Mouse (Mus musculus) stomach, postnatal 0 days (tissue): Measurements from ENCODE around the gene Ppp2r2c. TPM values are rescaled to one million over a fixed set of nuclear protein-coding genes. Genes with fewer than 3 reads are reported as not detected.

ENCODE experiments used
- ATAC-seq: fragments of 200-750 bp; cut with Nextera tagmentation; 2 replicates; pipeline ENCODE4 v1.8.0; 2017; ENCODE audit not compliant: low FRiP score, low TSS enrichment
- DNase-seq: peaks from one replicate; pipeline ENCODE4 v3.0.0-alpha.2; 2016; ENCODE audit warnings: low spot score
- H3K27ac ChIP-seq: fragments of 300-500 bp; sonication (generic); replicated peaks from 2 replicates; pipeline ENCODE4 v1.5.1; 2014; ENCODE audit warnings: mild to moderate bottlenecking, control low read depth
- H3K27me3 ChIP-seq: fragments of 300-500 bp; sonication (generic); 2 replicates; pipeline ENCODE4 v1.6.1; 2014; ENCODE audit warnings: low read length; ENCODE audit not compliant: control insufficient read depth, insufficient read depth
- H3K36me3 ChIP-seq: fragments of 300-500 bp; sonication (generic); 2 replicates; pipeline ENCODE4 v1.6.1; 2014; ENCODE audit warnings: low read length, mixed read lengths; ENCODE audit not compliant: control insufficient read depth, insufficient read depth
- H3K4me1 ChIP-seq: fragments of 300-500 bp; sonication (generic); replicated peaks from 2 replicates; pipeline ENCODE4 v1.6.1; 2014; ENCODE audit warnings: antibody characterized with exemption; ENCODE audit not compliant: control insufficient read depth, insufficient read depth
- H3K4me2 ChIP-seq: fragments of 300-500 bp; sonication (generic); replicated peaks from 2 replicates; pipeline ENCODE4 v1.6.1; 2014; ENCODE audit warnings: low read depth, mild to moderate bottlenecking, control low read depth, moderate library complexity
- H3K4me3 ChIP-seq: fragments of 300-500 bp; sonication (generic); 2 replicates; pipeline ENCODE4 v1.5.1; 2014; ENCODE audit warnings: low read depth, low read length, control low read depth
- H3K9ac ChIP-seq: fragments of 300-500 bp; sonication (generic); 2 replicates; pipeline ENCODE4 v1.6.1; 2014; ENCODE audit warnings: mild to moderate bottlenecking, low read length, control low read depth, mixed read lengths
- H3K9me3 ChIP-seq: fragments of 300-500 bp; sonication (generic); 2 replicates; pipeline ENCODE4 v1.6.1; 2016; ENCODE audit warnings: low read length; ENCODE audit not compliant: control insufficient read depth
- CTCF ChIP-seq: IDR thresholded peaks from 2 replicates; pipeline ENCODE4 v1.5.1; 2016; ENCODE audit warnings: antibody characterized with exemption, low read depth, mild to moderate bottlenecking, moderate library complexity
- EP300 ChIP-seq: optimal IDR thresholded peaks from 2 replicates; pipeline ENCODE3; 2016; ENCODE audit warnings: antibody characterized with exemption
- WGBS: fragments of 180-500 bp; shearing (Covaris S2); extraction: QIAGEN DNeasy Blood & Tissue Kit; methylation state at CpG from one replicate; pipeline ENCODE4 v1.1.7; 2014; 5-methylcytosine and 5-hydroxymethylcytosine counted together
- polyA plus RNA-seq: library from polyadenylated mRNA; unstranded; fragments of >200 nt; fragmentation: Nextera tagmentation; extraction: Ambion mirVana; gene quantifications from 2 replicates; pipeline ENCODE4 v1.2.1, GENCODE M21; 2015

The Ppp2r2c gene
- polyA plus RNA-seq, 1 experiment from 2014 or later: 0.93 TPM

DNA sequence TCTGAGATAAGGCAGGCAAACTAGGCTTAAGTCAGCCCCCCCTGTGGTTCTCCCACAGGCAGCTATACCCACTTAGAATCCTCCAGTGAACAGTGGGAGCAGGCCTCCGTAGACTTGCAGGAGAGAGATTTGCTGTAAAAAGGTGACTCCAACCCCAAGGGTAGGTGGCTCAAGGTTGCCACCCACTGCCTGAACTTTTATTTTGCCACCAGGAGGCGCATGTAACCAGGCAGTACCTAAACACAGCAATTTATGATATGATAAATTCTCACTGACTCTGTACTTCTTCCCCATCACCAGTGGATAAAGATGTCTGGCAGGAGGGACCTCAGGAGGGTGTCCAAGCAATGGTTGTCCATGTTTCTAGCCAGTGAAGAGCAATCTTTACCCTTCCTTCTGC, 82.6 kb downstream of the Ppp2r2c start:
- WGBS: 47% methylated on average over 2 of the region's 2 CpGs
- TF ChIP-seq CTCF: peak; percentile 66
- TF ChIP-seq EP300: no peak
- Histone ChIP-seq H3K9ac (no peak overlapping the region), H3K27me3 (no peaks in the 10 kb centered on the region), H3K4me2 (no peak overlapping the region), H3K36me3 (no peaks in the 10 kb centered on the region), H3K27ac (no peak overlapping the region), H3K4me1 (no peaks in the 10 kb centered on the region), H3K9me3 (no peaks in the 10 kb centered on the region), H3K4me3 (no peak overlapping the region)
- ATAC-seq (no peak), DNase-seq (no peak)

DNA sequence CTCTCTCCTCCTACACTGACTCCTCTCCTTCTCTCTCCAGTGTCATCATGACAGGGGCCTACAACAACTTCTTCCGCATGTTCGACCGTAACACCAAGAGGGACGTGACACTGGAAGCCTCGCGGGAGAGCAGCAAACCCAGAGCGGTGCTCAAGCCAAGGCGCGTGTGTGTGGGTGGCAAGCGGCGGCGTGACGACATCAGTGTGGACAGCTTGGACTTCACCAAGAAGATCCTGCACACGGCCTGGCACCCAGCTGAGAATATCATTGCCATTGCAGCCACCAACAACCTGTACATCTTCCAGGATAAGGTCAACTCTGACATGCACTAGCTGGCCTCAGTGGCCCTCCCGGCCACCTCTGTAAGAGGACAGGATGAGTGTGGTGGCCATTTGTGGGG, 84.0 kb downstream of the Ppp2r2c start:
- Histone ChIP-seq H3K27ac (no peak overlapping the region), H3K4me3 (no peak overlapping the region), H3K36me3 (no peaks in the 10 kb centered on the region), H3K27me3 (no peaks in the 10 kb centered on the region), H3K9ac (no peak overlapping the region), H3K9me3 (no peaks in the 10 kb centered on the region), H3K4me2 (no peak overlapping the region), H3K4me1 (no peaks in the 10 kb centered on the region)
- DNase-seq: no peak
- WGBS: 90% methylated on average over 15 of the region's 15 CpGs
- no peak for ATAC-seq
- TF ChIP-seq EP300: no peak
- no peak for TF ChIP-seq CTCF

DNA sequence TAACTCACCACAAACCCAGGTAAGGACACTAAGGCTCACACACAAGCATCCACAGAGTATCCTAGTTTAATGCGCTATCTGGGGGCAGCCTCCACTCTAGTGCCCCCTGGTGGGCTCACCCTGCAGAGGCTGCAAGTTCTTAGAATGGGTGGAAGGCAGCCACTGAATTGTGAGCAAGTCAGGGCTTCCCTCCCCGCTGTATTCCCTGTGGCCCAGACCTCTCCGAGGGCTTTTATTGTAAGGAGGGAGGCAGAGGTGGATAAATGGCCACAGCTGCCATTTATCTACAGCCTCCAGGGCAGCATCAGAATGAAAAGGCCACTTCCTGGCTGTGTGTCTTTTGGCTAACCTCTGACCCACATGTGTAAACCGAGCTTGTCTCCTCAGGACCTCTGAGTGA, 87.1 kb downstream of the Ppp2r2c start:
- Histone ChIP-seq H3K4me2 (no peak overlapping the region), H3K4me1 (no peaks in the 10 kb centered on the region), H3K36me3 (no peaks in the 10 kb centered on the region), H3K4me3 (no peak overlapping the region), H3K27ac (no peak overlapping the region), H3K9me3 (no peaks in the 10 kb centered on the region), H3K27me3 (no peaks in the 10 kb centered on the region), H3K9ac (no peak overlapping the region)
- ATAC-seq: no peak
- TF ChIP-seq CTCF: peak; percentile 70
- no peak for TF ChIP-seq EP300
- WGBS: 12% methylated on average over 4 of the region's 4 CpGs
- peak; percentile 36 for DNase-seq

DNA sequence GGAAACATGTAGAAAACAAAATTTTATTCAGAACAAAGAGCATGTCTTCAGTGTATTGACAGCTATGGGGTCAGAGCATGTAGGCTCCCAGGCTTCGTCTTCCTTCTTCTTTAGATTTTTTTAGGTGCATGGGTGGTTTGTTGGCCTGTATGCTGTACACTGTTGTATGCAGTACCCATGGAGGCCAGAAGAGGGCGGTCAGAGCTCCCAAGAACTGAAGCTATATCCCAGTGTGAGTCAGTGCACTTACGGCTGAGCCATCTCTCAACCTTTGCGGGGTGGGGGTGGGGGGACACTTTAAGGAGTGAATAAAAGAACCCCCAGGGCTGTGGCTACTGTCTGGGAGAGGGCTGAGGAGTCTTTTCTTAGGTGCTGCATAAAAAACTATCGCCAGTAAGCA, 90.5 kb downstream of the Ppp2r2c start:
- DNase-seq (peak; percentile 74), ATAC-seq (peak; percentile 57)
- Histone ChIP-seq H3K36me3 (no peaks in the 10 kb centered on the region), H3K9ac (no peak overlapping the region), H3K27ac (no peak overlapping the region), H3K9me3 (no peaks in the 10 kb centered on the region), H3K27me3 (no peaks in the 10 kb centered on the region), H3K4me3 (no peak overlapping the region), H3K4me2 (no peak overlapping the region), H3K4me1 (no peaks in the 10 kb centered on the region)
- TF ChIP-seq EP300: no peak
- TF ChIP-seq CTCF: peak; percentile 83
- 33% methylated on average over 5 of the region's 5 CpGs for WGBS

DNA sequence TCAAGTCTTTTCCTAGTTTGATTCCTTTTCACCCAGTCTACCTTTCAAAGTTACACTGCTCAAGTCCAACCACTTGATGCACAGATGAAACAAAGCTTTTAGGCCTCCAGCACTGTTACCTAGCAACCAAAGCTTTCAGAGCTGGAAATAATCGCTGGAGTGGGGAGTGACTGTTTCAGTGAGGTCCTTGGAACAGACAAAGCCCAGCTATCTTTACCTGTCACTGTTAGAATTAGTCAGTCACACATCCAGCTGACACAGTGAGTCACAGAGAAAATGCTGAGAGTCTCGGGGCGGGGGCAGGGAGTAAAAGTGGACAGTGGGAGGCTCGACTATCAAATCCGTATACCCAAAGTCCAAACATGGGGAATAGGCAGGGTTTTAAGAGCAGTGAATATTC, 92.2 kb downstream of the Ppp2r2c start:
- Histone ChIP-seq H3K9me3 (no peaks in the 10 kb centered on the region), H3K27ac (no peak overlapping the region), H3K4me3 (no peak overlapping the region), H3K4me1 (no peaks in the 10 kb centered on the region), H3K27me3 (no peaks in the 10 kb centered on the region), H3K36me3 (no peaks in the 10 kb centered on the region), H3K9ac (no peak overlapping the region), H3K4me2 (no peak overlapping the region)
- no peak for ATAC-seq
- WGBS: 26% methylated on average over 5 of the region's 5 CpGs
- no peak for DNase-seq
- TF ChIP-seq EP300 (no peak), CTCF (no peak)

DNA sequence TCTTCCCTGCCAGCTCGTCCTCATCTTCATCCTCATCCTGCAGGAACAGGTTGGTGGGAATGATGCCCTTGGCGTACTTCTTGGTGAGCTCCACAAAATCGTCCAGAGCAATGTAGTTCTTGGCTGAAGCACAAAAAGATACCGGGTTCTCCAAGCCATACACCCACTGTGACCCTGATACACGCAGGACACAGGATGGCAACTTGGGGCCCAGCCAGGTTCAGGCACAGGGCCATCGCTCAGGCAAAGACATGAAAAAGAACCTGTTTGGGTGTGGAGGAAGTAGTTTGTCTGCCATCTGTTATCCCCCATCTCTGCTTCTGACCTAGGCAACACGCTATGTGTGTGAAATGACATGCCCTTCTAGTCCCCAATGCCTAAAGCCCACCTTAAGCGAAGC, 103.3 kb downstream of the Ppp2r2c start:
- TF ChIP-seq EP300 (no peak), CTCF (no peak)
- Histone ChIP-seq H3K4me2 (no peak overlapping the region), H3K27ac (no peak overlapping the region), H3K9me3 (no peaks in the 10 kb centered on the region), H3K36me3 (peaks cover 2% of the 10 kb centered on the region; the same call in 1 of the 2 replicates), H3K4me3 (no peak overlapping the region), H3K9ac (no peak overlapping the region), H3K4me1 (no peaks in the 10 kb centered on the region), H3K27me3 (no peaks in the 10 kb centered on the region)
- DNase-seq: no peak
- ATAC-seq: no peak
- 81% methylated on average over 8 of the region's 8 CpGs for WGBS
